Mouse (Mus musculus): Measurements from ENCODE around the gene 5730522E02Rik. TPM values are rescaled to one million over a fixed set of nuclear protein-coding genes. Genes with fewer than 3 reads are reported as not detected.

Gene 5730522E02Rik
- 0.06 and 0.07 TPM in 2 replicates for polyA plus RNA-seq (2012; rRNA removed)

DNA sequence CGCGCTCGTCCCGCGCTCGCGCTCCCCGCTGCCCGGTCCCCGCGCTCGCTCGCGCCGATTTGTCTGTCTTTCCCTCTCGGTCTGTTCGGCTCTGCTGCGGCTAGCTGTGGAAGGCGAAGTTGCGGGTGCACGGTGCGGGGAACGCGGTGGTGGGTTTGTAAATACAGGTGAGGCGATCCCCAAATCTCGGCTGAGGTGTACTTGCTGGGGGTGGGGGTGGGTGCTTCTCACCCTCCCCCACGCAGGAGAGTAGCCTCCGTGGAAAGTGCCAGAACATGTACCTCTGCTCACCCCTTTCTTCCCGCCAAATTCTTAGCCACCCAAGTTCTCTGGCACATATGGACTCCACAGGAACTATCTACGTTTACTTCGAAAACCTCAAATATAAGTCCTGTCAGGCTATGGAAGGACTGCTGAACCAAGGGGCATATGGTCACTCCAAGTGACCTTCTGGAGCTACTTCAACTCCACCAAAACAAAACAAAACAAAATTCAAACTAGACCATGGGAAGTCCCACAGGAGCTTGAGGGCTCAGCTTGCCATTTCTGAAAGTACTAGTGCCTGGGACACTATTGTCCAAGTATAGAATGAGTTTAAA is at the start of gene 5730522E02Rik:
5730522E02Rik (minus strand) TSS at position 182 of the 599 bp plus-strand sequence.

Other genes starting within 250 kb of the 5730522E02Rik start
- gene Fancl, start 175.4 kb upstream of the 5730522E02Rik start, polyA plus RNA-seq (2012; rRNA removed): 11.6 and 12.8 TPM in 2 replicates